Mouse (Mus musculus) embryonic facial prominence, embryonic 11.5 days (tissue): ENCODE results near the gene Trip6. TPM values are rescaled to one million over a fixed set of nuclear protein-coding genes. Genes with fewer than 3 reads are reported as not detected.

ENCODE experiments used
- ATAC-seq: fragments of 200-750 bp; cut with Nextera tagmentation; replicated peaks from 2 replicates; pipeline ENCODE4 v1.8.0; 2017; ENCODE audit warnings: low read depth; ENCODE audit not compliant: insufficient number of reproducible peaks, low FRiP score, low TSS enrichment
- DNase-seq: peaks from one replicate; pipeline ENCODE4 v3.0.0-alpha.2; 2015; ENCODE audit warnings: low spot score
- H3K27ac ChIP-seq: fragments of 300-500 bp; sonication (generic); replicated peaks from 2 replicates; pipeline ENCODE4 v1.5.1; 2014; ENCODE audit warnings: mild to moderate bottlenecking, low read depth, low read length, control low read depth
- H3K27me3 ChIP-seq: fragments of 300-500 bp; sonication (generic); 2 replicates; pipeline ENCODE4 v1.6.1; 2014; ENCODE audit warnings: mild to moderate bottlenecking, low read length, moderate library complexity, mixed read lengths; ENCODE audit not compliant: control insufficient read depth, insufficient read depth
- H3K36me3 ChIP-seq: fragments of 300-500 bp; sonication (generic); replicated peaks from 2 replicates; pipeline ENCODE4 v1.6.1; 2014; ENCODE audit warnings: low read depth, mild to moderate bottlenecking, low read length, moderate library complexity, mixed read lengths; ENCODE audit not compliant: control insufficient read depth, insufficient read depth
- H3K4me1 ChIP-seq: fragments of 300-500 bp; sonication (generic); 2 replicates; pipeline ENCODE4 v1.6.1; 2014; ENCODE audit warnings: low read length, mixed read lengths; ENCODE audit not compliant: control insufficient read depth, insufficient read depth
- H3K4me2 ChIP-seq: fragments of 300-500 bp; sonication (generic); 2 replicates; pipeline ENCODE4 v1.6.1; 2014; ENCODE audit warnings: low read depth, mild to moderate bottlenecking, control low read depth, low read length, moderate library complexity
- H3K4me3 ChIP-seq: fragments of 300-500 bp; sonication (generic); 2 replicates; pipeline ENCODE4 v1.5.1; 2014; ENCODE audit warnings: low read depth, low read length, control low read depth
- H3K9ac ChIP-seq: fragments of 300-500 bp; sonication (generic); replicated peaks from 2 replicates; pipeline ENCODE4 v1.6.1; 2014; ENCODE audit warnings: mild to moderate bottlenecking, control low read depth, low read length
- H3K9me3 ChIP-seq: fragments of 300-500 bp; sonication (generic); replicated peaks from 2 replicates; pipeline ENCODE4 v1.6.1; 2016; ENCODE audit warnings: mild to moderate bottlenecking, low read length, inconsistent platforms, mixed read lengths; ENCODE audit not compliant: control insufficient read depth
- WGBS: fragments of 180-500 bp; shearing (Covaris S2); extraction: QIAGEN DNeasy Blood & Tissue Kit; methylation state at CpG from one replicate; pipeline ENCODE4 v1.1.7; 2014; 5-methylcytosine and 5-hydroxymethylcytosine counted together
- polyA plus RNA-seq: library from polyadenylated mRNA; unstranded; fragments of >200 nt; fragmentation: Nextera tagmentation; extraction: Ambion mirVana; gene quantifications from 2 replicates; pipeline ENCODE4 v1.2.1, GENCODE M21; 2014

Gene Trip6
- polyA plus RNA-seq, 1 experiment from 2014 or later, result 40.3 TPM

DNA sequence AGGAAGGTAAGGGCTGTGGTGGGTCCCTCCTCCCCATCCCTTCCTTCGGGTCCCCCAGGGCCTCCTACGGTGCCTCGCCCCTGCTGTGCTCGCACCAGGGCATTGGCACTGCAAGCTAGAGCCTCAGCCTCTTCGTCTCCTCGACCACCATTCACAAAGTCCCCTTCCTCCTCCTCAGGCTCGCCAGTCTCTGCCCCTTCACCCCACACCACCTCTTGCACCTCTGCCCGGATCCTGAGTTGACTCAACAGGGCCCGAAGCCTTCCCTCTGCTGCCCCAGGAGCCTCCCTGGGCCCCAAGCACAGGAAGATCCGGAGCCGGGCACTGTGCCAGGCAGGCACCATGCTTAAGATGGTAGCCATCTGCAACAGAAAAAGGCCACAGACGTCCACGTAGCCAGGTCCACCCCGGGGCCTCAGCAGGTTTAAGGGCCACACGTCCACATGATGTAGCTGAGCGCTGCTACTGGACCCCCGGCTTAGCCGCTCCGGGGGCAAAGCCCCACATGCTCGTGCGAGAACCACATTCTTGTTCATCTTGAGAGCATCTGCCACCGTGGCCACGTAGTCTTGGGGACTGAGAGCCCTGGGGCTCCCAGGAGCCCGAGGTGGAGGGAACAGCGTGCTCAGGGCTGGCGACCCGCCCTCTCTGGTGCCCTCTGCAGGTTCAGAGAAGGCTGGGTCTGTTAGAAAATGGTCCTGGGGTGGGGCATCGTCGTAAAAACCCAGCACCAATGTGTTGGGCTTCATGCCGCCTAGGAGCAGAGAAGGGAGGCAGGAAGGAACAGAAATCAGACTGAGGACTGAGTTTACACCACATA, 1.1 kb upstream of the Trip6 start:
- H3K9me3 ChIP-seq, result no peaks in the 10 kb centered on the region
- no peaks in the 10 kb centered on the region for H3K27me3 ChIP-seq
- peak overlapping the region; percentile 91 for H3K9ac ChIP-seq
- DNase-seq, result peak; percentile 47
- H3K4me2 ChIP-seq, result no peak overlapping the region
- H3K4me3 ChIP-seq, result no peak overlapping the region
- H3K27ac ChIP-seq, result peak overlapping the region; percentile 68
- peak; percentile 40; the same call in 1 of the 2 replicates for ATAC-seq
- no peaks in the 10 kb centered on the region; the same call in 1 of the 2 replicates for H3K36me3 ChIP-seq
- 39% methylated on average over 30 of the region's 30 CpGs for WGBS
- peaks cover 15% of the 10 kb centered on the region for H3K4me1 ChIP-seq

DNA sequence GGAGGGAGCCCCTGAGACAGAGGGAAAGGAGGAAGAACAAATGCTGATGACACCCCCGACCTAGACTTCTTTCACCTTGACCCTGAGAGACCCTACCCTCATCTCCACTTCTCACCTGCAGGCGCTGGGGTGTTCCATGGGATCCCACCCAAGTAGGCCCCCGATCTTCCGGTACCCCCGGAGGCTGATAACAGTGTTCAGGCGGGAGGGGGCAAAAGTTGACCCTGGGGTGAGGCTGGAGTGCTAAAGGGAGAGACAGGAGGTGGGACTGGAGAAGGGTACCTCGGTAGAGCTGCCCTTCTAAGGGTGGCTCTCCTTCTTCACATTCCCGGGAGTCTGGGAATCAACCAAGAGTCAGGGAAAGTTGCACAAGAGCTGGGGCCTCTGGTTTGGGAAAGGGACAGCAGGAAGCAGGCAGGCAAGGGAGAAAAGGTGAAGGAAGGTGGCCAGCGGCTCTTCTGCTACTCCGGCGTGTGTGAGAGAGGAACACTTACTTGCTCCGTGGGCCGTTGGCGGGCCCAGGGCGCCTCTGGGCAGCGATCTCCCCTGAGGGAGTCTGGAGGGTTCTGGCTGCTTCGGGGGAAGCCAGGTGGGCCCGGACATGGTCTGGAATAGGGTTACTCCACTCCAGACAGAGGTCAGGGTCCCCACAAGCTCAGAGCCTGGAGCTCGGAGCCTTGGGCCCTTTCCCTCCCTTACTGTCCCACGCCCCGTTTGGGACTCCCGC, 575 bp downstream of the Trip6 start:
- Histone ChIP-seq H3K4me3 (peak overlapping the region; percentile 76), H3K4me1 (peaks cover 15% of the 10 kb centered on the region), H3K9ac (peak overlapping the region; percentile 91), H3K27me3 (no peaks in the 10 kb centered on the region), H3K9me3 (no peaks in the 10 kb centered on the region), H3K36me3 (peaks cover 5% of the 10 kb centered on the region), H3K4me2 (peak overlapping the region; percentile 90), H3K27ac (peak overlapping the region; percentile 68)
- ATAC-seq, result peak; percentile 26; the same call in 1 of the 2 replicates
- no peak for DNase-seq
- 1% methylated on average over 22 of the region's 22 CpGs for WGBS

DNA sequence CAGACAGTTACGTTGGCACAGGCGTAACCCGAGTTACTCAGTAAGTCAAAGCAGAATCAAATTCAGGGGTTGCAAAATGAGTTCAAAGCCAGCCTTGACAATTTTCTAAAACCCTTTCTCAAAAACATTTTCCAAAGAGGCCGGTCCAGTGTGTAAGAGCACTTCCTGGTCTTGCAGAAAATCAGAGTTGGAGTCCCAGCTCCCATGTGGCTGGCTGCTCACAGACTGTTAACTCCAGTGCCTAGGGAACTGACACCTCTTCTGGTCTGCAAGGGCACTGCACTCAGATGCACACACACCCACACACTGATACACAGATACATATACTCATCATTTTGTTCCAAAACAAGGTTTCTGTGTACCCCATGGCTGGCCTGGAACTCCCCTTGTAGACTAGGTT, 5.8 kb downstream of the Trip6 start:
- H3K4me3 ChIP-seq, result peak overlapping the region; percentile 92; the same call in 1 of the 2 replicates
- peaks cover 10% of the 10 kb centered on the region for H3K4me1 ChIP-seq
- H3K27me3 ChIP-seq, result no peaks in the 10 kb centered on the region
- no peaks in the 10 kb centered on the region for H3K9me3 ChIP-seq
- H3K36me3 ChIP-seq, result peaks cover 6% of the 10 kb centered on the region
- H3K27ac ChIP-seq, result peak overlapping the region; percentile 91; the same call in 1 of the 2 replicates
- H3K9ac ChIP-seq, result peak overlapping the region; percentile 22; the same call in 1 of the 2 replicates
- no peak for ATAC-seq
- H3K4me2 ChIP-seq, result peak overlapping the region; percentile 60; the same call in 1 of the 2 replicates
- no peak for DNase-seq
- WGBS, result 93% methylated on average over 4 of the region's 4 CpGs

DNA sequence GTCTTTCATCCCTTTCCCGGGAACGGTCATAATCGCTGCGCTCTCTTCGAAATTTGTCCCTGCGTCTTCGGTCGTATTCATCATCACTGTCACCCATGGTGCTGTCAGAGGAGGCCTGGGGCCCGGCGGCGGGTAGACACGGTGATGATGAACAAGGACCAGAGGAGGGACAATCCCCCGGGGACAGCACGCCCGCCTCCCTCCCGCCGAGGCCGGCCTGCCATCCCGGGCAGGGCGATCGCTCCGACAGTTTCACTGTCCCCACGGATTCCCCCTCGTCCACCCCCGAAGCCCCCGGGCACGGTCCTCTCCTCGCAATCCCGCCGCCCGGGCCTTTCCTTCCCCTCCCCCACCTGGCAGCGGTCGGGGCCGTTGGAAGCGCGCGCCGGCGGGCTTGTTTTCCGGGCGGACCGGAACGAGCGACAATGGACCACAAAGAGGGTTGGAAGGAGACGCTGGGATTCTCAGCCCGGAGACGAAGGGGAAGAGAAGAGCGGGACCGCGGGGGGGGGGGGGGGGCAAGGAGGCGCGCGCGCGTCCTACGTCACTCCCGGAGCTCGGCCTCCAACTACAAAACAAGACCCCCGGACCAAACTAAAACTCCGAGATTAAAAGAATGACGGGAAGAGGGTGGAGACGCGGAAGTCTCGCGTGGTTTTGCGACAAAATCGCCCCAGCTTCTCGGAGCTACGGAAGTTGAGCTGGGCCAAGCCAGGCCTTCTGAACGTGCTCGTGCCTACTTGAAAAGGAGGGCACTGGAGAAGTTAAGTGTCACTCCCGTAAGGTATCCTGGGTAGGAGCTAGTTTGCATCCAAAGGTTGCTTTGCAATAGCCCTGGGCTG, 6.9 kb downstream of the Trip6 start, which contains the start of gene Srrt:
Gene Srrt (minus strand): TSS at position 604 of the 842 bp plus-strand sequence.
- peak; percentile 96 for DNase-seq
- H3K27me3 ChIP-seq, result no peaks in the 10 kb centered on the region
- H3K9ac ChIP-seq, result peak within 1 kb of the TSS; percentile 97
- ATAC-seq, result peak; percentile 77
- WGBS, result under 1% methylated on average over 54 of the region's 72 CpGs
- peak within 1 kb of the TSS; percentile 92 for H3K4me3 ChIP-seq
- peaks cover 13% of the 10 kb centered on the region for H3K36me3 ChIP-seq
- H3K4me2 ChIP-seq, result peak within 1 kb of the TSS; percentile 60
- H3K4me1 ChIP-seq, result peaks cover 4% of the 10 kb centered on the region; the same call in 1 of the 2 replicates
- H3K9me3 ChIP-seq, result no peaks in the 10 kb centered on the region
- H3K27ac ChIP-seq, result peak within 1 kb of the TSS; percentile 91

- Histone ChIP-seq H3K4me1 (peaks cover 4% of the 10 kb centered on the region; the same call in 1 of the 2 replicates), H3K27ac (no peak overlapping the region), H3K4me2 (peak overlapping the region; percentile 48), H3K36me3 (peaks cover 20% of the 10 kb centered on the region), H3K9ac (peak overlapping the region; percentile 97), H3K9me3 (no peaks in the 10 kb centered on the region), H3K27me3 (no peaks in the 10 kb centered on the region), H3K4me3 (peak overlapping the region; percentile 92)
- WGBS, result 18% methylated on average over 12 of the region's 12 CpGs
- no peak for ATAC-seq
- DNase-seq, result no peak
Measured at GRCm38 (mm10) chr5:137306439-137307005, 7.7 kb downstream of the Trip6 start.

GRCm38 (mm10) chr5:137305822-137306221, 8.4 kb downstream of the Trip6 start:
- Histone ChIP-seq H3K27ac (no peak overlapping the region), H3K4me1 (peaks cover 4% of the 10 kb centered on the region; the same call in 1 of the 2 replicates), H3K9ac (no peak overlapping the region), H3K9me3 (no peaks in the 10 kb centered on the region), H3K4me3 (peak overlapping the region; percentile 92), H3K36me3 (peaks cover 25% of the 10 kb centered on the region), H3K4me2 (peak overlapping the region; percentile 48), H3K27me3 (no peaks in the 10 kb centered on the region)
- DNase-seq (no peak), ATAC-seq (no peak)
- 83% methylated on average over 3 of the region's 3 CpGs for WGBS

DNA sequence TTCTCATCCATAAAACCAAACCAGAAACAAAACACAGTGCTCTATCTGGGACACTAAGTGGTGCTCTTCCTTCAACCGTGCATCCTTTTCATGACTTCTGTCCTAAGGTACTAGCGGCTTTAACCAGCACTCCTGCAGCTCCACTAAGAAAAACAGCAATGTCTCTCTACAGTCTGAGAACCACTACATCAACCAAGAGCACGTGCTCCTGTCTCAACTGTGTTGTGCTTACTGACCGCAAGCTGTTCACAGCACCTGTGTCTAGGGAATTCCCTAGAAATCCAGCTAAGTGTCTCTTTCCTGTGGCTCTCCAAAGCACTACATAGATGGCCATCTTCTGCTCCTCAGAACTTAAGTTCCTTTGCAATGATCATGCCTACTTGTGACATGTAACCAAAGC, 9.4 kb downstream of the Trip6 start:
- no peak overlapping the region for H3K4me3 ChIP-seq
- H3K9me3 ChIP-seq, result no peaks in the 10 kb centered on the region
- no peak overlapping the region for H3K27ac ChIP-seq
- H3K4me2 ChIP-seq, result no peak overlapping the region
- peaks cover 4% of the 10 kb centered on the region; the same call in 1 of the 2 replicates for H3K4me1 ChIP-seq
- no peaks in the 10 kb centered on the region for H3K27me3 ChIP-seq
- H3K9ac ChIP-seq, result no peak overlapping the region
- ATAC-seq (no peak), DNase-seq (no peak)
- WGBS, result 68% methylated on average over 4 of the region's 4 CpGs
- peaks cover 27% of the 10 kb centered on the region for H3K36me3 ChIP-seq
